Mouse (Mus musculus) CD4-positive, CD25-positive, alpha-beta regulatory T cell, adult 9 weeks (primary cell): ENCODE measurements around the gene Sh3gl1. TPM values are rescaled to one million over a fixed set of nuclear protein-coding genes. Genes with fewer than 3 reads are reported as not detected.

Source experiments
- polyA plus RNA-seq: library from polyadenylated mRNA; unstranded; fragments of 100-300 nt; shearing (Covaris generic); gene quantifications from one replicate; pipeline ENCODE4 v1.2.1, GENCODE M21; 2017

The Sh3gl1 gene
- polyA plus RNA-seq = 149 TPM

DNA sequence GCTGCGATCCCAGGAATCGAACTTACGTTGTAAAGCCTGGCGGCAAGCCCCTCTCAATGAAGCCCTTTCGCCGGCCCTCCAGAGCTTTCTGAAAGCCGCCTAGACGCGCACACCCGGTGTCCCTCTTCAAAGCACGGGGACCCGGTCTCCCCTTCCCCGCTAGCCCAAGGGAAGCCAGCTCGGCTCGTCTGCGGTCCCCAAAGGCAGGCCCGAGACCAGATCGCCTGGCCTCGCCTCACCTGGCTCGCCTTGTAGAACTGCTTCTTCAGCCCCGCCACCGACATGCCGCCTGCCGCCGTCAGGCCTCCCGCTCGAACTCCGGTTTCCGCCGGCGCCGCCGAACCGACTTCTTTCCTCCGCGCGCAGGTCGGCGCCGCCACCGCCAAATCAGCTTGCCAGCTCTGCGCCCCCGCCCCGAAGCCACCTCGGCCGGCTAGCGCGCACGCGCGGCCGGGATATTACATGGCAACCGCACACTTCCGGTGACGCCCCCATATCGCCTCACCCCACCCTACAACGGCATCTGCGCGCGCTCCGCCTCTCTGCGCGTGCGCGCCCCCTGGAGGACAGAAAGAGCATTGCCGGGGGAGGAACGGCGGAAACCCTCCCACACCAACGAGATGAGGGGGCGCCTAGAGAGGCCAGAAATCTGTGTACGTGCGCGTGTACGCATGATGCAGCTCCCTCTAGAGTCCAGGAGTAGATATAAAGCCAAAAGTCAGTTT lies at the start of gene Sh3gl1:
Gene Sh3gl1, minus strand, starts transcription at position 460 of the 725 bp plus-strand sequence.

DNA sequence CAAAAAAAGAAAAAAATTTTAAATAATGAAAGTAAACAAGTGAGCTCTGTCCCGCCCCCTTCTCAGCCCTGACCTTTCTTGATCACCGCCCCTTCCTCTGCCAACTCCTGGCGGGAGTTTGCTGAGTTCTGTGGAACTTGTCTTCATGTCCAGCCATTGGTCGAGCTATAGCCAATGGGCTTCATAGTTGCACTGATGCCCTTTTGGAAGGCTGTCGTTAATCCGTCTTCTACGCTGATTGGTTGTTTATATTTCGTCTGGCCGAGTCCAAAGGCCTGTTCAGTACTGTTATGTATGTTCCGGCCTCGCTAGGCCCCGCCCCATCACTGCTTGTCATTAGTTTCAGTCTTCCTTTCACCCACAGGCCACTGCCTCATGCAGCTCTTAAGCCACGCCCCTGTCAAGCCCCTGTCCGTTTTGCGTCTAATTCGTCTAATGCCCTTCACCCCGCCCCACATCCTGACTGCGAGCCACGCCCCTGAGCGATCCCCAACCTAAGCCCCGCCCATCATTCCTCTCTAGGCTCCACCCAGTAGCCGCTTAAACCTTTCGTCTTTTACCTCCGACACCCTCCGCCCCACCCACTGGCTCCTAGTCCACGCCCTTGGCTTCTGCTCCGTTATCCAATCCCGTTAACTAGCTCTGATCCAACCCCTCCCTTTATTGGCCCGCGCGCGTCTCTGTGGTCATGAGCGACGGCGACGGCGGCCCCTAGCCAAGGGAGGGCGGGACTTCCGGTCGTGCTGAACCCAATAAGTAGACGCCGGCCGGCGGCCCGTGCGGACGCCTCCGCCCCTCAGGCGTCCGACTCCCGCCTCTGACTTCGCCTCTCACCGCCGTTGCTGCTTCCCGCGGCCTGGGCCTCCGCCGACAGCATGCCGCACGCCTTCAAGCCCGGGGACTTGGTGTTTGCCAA lies 42.7 kb upstream of the Sh3gl1 start, which contains the start of gene Hdgfl2:
Gene Hdgfl2, plus strand, starts transcription at position 755 of the 916 bp plus-strand sequence.

GRCm38 (mm10) chr17:56074827-56075208 lies 38.4 kb upstream of the Sh3gl1 start, which contains the start of gene Ubxn6:
Gene Ubxn6, minus strand, starts transcription at chr17:56075028.

DNA sequence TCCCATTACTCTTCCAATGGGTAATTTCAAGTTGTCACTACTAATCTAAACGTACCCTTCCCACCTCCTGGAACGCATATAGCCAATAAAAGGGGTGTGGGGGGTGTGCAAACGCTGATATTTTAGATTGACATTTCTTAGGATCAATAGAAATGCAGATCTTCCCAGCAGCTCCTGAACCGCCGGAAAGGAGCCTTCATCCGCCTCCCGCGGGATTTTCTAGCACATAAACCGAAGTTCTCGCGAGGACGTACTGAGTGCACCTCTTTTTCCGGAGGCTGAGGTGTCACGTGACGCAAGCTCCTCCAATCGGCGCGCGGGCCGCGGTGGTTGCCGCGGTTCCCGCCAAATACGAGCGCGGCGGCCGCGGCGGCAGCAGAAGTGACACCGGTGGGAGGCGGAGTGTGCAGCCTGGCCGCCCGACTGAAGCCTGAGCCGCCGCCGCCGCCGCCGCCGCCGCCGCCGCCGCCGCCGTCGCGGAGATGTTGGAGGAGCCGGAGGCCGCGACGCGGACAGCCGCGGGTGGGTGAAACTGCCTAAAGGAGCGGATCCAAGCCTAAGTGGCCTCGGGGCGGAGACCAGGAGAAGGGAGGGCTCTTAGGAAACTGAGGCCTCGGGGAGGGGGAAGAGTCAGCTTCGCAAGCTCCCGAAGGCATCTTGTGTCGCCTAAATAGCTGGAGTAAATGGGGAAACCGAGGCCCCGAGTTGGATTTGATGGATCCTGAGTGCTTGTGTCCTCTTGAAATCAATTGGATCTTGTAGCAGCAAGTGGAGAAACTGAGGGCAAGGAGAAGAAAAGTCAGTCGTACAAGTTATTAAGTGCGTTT lies 3.8 kb upstream of the Sh3gl1 start, which contains the start of gene Chaf1a:
Gene Chaf1a, plus strand, starts transcription at position 410 of the 827 bp plus-strand sequence.

GRCm38 (mm10) chr17:56005415-56006061 lies 30.9 kb downstream of the Sh3gl1 start, which contains the start of the genes Stap2 and Mpnd:
Gene Stap2, minus strand, starts transcription at chr17:56005584.
Gene Mpnd, plus strand, starts transcription at chr17:56005711.

DNA sequence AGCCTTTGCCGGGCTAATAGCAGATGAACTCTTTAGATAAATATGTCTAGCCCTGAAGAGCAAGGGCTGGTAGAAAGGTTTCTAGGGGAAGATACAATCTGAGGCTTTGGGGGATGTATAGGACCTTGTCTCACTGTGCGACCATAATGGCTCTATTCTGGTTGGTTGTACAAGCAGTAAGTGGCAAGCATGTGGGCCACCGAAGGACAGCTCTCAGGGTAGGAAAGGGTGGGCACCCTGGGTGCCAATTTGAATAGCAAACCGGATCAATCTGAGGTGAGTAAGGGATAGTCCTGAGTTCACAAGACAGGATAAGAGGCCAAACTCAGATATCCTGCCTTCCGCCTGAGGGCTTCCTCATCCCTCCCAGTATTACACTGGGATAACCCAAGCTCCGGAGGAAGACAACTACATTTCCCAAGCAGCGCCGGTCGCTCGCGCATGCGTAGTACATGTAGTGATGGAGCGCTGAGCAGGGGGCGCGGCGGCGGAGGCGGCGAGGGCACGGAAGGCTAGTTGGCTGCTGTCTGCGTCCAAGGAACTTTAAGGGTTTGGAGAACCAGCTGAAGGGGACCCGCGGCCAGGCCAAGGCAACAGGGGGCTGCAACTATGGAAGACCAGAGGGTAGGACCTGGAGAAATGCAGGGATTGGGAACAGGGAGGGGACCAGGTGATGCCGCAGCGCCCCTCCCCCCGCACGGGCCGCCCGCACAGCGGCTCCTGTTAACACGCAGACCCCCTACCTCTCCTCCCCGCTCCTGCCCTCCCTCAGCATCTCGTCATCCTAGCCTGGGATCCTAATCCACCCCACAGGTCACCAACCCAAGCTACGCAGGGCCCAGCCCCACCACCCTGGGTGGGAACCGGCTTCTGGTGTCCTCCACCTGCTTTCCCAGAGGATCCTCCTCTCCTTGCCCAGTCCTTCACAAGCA lies 50.1 kb downstream of the Sh3gl1 start, which contains the start of gene Fsd1:
Gene Fsd1, plus strand, starts transcription at position 480 of the 932 bp plus-strand sequence.

DNA sequence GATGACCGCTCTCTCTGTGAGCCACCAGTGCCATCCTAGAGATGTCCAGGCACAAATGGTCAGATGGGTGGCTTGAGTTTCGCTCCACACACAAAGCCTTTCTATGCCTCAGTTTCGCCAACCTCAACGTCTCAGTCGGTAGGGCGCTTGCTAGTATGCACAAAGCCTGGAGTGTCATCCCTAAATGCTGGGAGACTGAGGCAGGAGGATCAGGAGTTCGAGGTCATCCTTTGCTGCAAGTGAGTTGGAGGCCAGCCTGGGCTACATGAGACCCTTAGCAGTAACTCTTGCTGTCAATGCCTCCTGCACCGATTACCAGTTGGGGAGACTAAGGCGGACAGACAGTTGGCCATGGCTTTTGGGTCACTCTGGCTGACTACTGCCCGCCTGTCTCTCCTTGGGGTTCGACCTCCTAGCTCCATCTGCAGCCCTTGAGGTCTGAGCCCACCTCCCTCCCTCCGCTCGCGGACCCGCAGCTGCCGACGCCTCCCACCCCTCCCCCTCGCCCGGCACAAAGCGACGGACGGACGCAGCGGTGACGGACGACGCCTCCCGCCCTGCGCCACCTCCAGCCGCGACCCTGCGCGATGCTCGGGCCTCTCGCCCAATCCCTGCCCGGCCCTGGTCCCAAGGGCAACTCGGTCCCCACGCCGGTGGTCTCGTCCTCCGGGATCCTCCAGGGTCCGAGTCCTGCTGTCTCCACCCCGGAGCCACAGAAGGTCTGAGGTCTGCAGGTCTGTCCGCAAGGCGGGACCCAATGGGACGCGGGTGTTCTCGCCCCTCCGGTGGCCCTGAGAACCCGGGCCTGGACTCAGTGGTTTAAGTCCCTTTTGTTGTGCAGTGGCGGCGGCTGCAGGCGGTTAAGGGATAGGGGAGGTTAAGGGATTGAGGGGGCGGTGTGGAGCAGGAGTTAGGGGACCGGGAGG lies 66.2 kb downstream of the Sh3gl1 start, which contains the start of gene Shd:
Gene Shd, plus strand, starts transcription at position 502 of the 926 bp plus-strand sequence.

Other genes with a start within 250 kb of the Sh3gl1 start
- gene Zfp119a, start 157.7 kb downstream of the Sh3gl1 start, polyA plus RNA-seq = 26.8 TPM
- 31.1 TPM for gene Zfp959, start 144.5 kb downstream of the Sh3gl1 start, polyA plus RNA-seq
- gene Zfp119b, start 87.1 kb downstream of the Sh3gl1 start, polyA plus RNA-seq = 15.2 TPM
- gene Ebi3, start 84.0 kb downstream of the Sh3gl1 start, polyA plus RNA-seq = 48.5 TPM
- gene Yju2, start 77.5 kb downstream of the Sh3gl1 start, polyA plus RNA-seq = 40.2 TPM
- 0.19 TPM for gene Shd, start 66.2 kb downstream of the Sh3gl1 start, polyA plus RNA-seq
- gene Fsd1, start 50.1 kb downstream of the Sh3gl1 start, polyA plus RNA-seq = not detected
- 0.24 TPM for gene Stap2, start 31.1 kb downstream of the Sh3gl1 start, polyA plus RNA-seq
- 29.7 TPM for gene Mpnd, start 30.9 kb downstream of the Sh3gl1 start, polyA plus RNA-seq
- gene Chaf1a, start 3.8 kb upstream of the Sh3gl1 start, polyA plus RNA-seq = 0.52 TPM
- gene Ubxn6, start 38.4 kb upstream of the Sh3gl1 start, polyA plus RNA-seq = 82.8 TPM
- gene Hdgfl2, start 43.0 kb upstream of the Sh3gl1 start, polyA plus RNA-seq = 145 TPM
- not detected for gene Plin4, start 73.2 kb upstream of the Sh3gl1 start, polyA plus RNA-seq
- not detected for gene Plin5, start 81.0 kb upstream of the Sh3gl1 start, polyA plus RNA-seq
- gene Lrg1, start 85.4 kb upstream of the Sh3gl1 start, polyA plus RNA-seq = not detected
- not detected for gene Sema6b, start 103.7 kb upstream of the Sh3gl1 start, polyA plus RNA-seq
- gene Tnfaip8l1, start 125.8 kb upstream of the Sh3gl1 start, polyA plus RNA-seq = 40.2 TPM
- gene Mydgf, start 147.3 kb upstream of the Sh3gl1 start, polyA plus RNA-seq = 74.8 TPM
- gene Dpp9, start 182.3 kb upstream of the Sh3gl1 start, polyA plus RNA-seq = 29.9 TPM
- gene Fem1a, start 220.2 kb upstream of the Sh3gl1 start, polyA plus RNA-seq = 2.6 TPM
- 9.7 TPM for gene Ticam1, start 240.2 kb upstream of the Sh3gl1 start, polyA plus RNA-seq